Mouse (Mus musculus): ENCODE data around the gene Abhd15. TPM values are rescaled to one million over a fixed set of nuclear protein-coding genes. Genes with fewer than 3 reads are reported as not detected.

Abhd15 gene
- polyA plus RNA-seq, 1 experiment from 2014 or later = 3.9 TPM

DNA sequence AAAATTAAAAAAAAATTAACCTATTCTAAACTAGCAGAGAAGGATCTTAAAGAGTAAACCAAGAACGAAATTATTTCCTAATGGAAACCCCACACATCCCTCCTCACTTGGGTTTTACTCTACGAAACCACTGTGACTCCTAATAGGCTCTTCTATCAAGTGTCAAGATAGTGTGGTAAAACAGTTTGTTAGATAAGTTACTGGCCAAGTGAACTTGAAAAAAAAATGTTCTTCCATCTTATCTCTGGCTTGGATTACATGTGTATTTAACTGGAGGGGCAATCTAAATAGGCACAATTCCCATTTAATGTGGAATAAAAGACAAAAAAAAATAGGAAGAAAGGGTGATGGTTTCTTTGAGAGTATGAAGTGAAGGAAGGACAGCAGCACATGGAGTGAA is 15.9 kb downstream of the Abhd15 start:
- WGBS = 96% methylated on average over 2 of the region's 2 CpGs
- Histone ChIP-seq H3K27me3 (no peaks in the 10 kb centered on the region), H3K4me2 (replicated peaks) (no peak overlapping the region), H3K27ac (replicated peaks) (no peak overlapping the region), H3K9me3 (replicated peaks) (no peaks in the 10 kb centered on the region), H3K36me3 (0 out of 2 replicates have a peak, but pooled peaks cover 6% of the 10 kb centered on the region), H3K4me1 (no peaks in the 10 kb centered on the region), H3K9ac (no peak overlapping the region), H3K4me3 (replicated peaks) (no peak overlapping the region)
- ATAC-seq (ENCODE audit: insufficient number of reproducible peaks, low FRiP score, low TSS enrichment, low read depth) = no peak

DNA sequence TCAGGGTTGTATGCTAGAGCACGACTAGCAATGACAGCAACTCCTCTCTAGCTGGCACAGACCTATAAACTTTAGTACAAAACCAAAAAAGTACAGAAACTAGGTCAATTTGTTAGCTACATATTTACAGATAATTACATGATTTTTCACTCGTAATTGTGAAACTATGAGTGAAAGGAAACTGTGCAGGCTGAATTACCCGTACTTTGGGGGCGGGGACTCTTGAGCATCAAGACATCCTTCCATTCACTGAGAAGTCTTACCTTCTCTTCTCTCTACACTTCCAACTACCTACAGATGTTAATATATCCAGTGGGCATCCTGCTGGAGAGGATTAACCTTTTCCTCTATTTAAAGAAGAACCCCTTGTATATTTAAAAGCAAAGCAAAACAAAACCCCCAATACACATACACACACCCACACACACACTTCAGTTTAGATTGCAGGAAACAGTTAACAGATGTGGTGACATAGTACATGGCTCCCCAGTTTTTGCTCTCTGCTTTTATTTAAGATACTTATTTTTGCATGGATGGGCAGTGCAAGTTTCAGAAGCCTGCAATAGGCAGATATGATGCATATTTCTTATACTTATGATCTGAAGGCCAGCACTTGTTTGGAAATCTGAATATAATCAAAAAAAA is 17.4 kb downstream of the Abhd15 start:
- Histone ChIP-seq H3K27ac (replicated peaks) (no peak overlapping the region), H3K4me2 (replicated peaks) (no peak overlapping the region), H3K9me3 (replicated peaks) (no peaks in the 10 kb centered on the region), H3K27me3 (no peaks in the 10 kb centered on the region), H3K4me3 (replicated peaks) (no peak overlapping the region), H3K9ac (no peak overlapping the region), H3K36me3 (peaks cover 15% of the 10 kb centered on the region; the same call in 1 of the 2 replicates), H3K4me1 (no peaks in the 10 kb centered on the region)
- ATAC-seq (ENCODE audit: insufficient number of reproducible peaks, low FRiP score, low TSS enrichment, low read depth) = no peak
- 82% methylated on average over 4 of the region's 4 CpGs for WGBS

DNA sequence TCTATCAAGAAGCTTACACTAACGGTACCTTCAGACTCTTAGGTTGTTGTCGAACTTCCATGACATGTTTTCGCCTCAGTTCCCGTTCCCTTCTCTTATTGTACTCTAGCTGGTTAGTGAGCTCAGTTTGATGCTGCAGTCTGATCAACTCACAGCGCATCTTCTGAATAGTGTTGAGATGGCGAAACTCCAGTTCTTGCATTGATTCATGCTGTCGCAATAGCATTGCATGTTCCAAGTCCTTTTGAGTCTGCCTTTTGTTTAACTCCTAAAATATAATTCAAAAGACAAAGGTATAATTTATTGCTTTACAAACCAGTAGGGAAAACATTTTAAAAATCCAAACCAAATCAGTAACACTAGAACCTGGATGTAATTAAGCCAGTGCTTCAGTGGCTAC is 30.3 kb downstream of the Abhd15 start:
- WGBS = 85% methylated on average over 7 of the region's 7 CpGs
- H3K4me3 ChIP-seq (replicated peaks) = no peak overlapping the region
- peaks cover 74% of the 10 kb centered on the region for H3K36me3 ChIP-seq
- no peak overlapping the region for H3K27ac ChIP-seq (replicated peaks)
- H3K4me1 ChIP-seq = no peaks in the 10 kb centered on the region
- no peak overlapping the region for H3K9ac ChIP-seq
- no peaks in the 10 kb centered on the region for H3K27me3 ChIP-seq
- no peak overlapping the region for H3K4me2 ChIP-seq (replicated peaks)
- ATAC-seq (ENCODE audit: insufficient number of reproducible peaks, low FRiP score, low TSS enrichment, low read depth) = no peak
- H3K9me3 ChIP-seq (replicated peaks) = no peaks in the 10 kb centered on the region

DNA sequence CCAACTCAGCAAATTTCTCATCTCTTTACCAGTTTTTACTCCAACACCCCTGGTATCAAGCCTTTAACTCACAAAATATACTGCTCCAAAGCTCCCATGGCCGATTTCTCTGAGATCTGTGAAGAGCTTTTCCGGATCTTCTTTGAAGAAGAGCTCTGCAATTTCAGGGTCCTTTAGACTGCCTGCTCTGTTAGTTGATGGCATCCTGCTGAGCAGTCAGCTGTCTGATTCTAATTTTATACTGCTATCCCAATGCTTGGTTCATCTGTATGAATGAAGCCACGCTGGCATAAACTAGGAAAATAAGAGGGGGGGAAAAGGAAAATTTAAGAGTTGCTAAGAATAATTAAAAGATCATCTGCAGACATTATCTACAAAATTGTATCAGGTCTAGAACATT is 70.3 kb downstream of the Abhd15 start:
- no peaks in the 10 kb centered on the region for H3K27me3 ChIP-seq
- H3K4me3 ChIP-seq (replicated peaks) = no peak overlapping the region
- H3K4me1 ChIP-seq = no peaks in the 10 kb centered on the region
- no peak overlapping the region for H3K4me2 ChIP-seq (replicated peaks)
- H3K27ac ChIP-seq (replicated peaks) = no peak overlapping the region
- 84% methylated on average over 3 of the region's 3 CpGs for WGBS
- no peak overlapping the region for H3K9ac ChIP-seq
- no peak for ATAC-seq (ENCODE audit: insufficient number of reproducible peaks, low FRiP score, low TSS enrichment, low read depth)
- no peaks in the 10 kb centered on the region for H3K9me3 ChIP-seq (replicated peaks)
- H3K36me3 ChIP-seq = peaks cover 32% of the 10 kb centered on the region

Other genes with a start within 250 kb of the Abhd15 start
- 1.6 and 2.4 TPM in 2 replicates for gene Coro6, start 52.7 kb upstream of the Abhd15 start, polyA plus RNA-seq (2015; fragmentation: Nextera tagmentation; extraction: Ambion mirVana)
- 8.9 and 10.4 TPM in 2 replicates for gene Ankrd13b, start 25.4 kb upstream of the Abhd15 start, polyA plus RNA-seq (2015; fragmentation: Nextera tagmentation; extraction: Ambion mirVana)
- gene Git1, start 21.6 kb upstream of the Abhd15 start, polyA plus RNA-seq (2015; fragmentation: Nextera tagmentation; extraction: Ambion mirVana) = 11.7 and 12.5 TPM in 2 replicates
- 61.8 and 63.9 TPM in 2 replicates for gene Trp53i13, start 859 bp downstream of the Abhd15 start, polyA plus RNA-seq (2015; fragmentation: Nextera tagmentation; extraction: Ambion mirVana)
- 0.29 and 0.39 TPM in 2 replicates for gene Gm10392, start 4.1 kb downstream of the Abhd15 start, polyA plus RNA-seq (2015; fragmentation: Nextera tagmentation; extraction: Ambion mirVana)
- gene Taok1, start 92.7 kb downstream of the Abhd15 start, polyA plus RNA-seq (2015; fragmentation: Nextera tagmentation; extraction: Ambion mirVana) = 13.7 and 15.1 TPM in 2 replicates
- gene Nufip2, start 171.0 kb downstream of the Abhd15 start, polyA plus RNA-seq (2015; fragmentation: Nextera tagmentation; extraction: Ambion mirVana) = 5.1 and 5.2 TPM in 2 replicates
- 6.0 and 7.2 TPM in 2 replicates for gene Cryba1, start 210.2 kb downstream of the Abhd15 start, polyA plus RNA-seq (2015; fragmentation: Nextera tagmentation; extraction: Ambion mirVana)
- 56.3 and 58.9 TPM in 2 replicates for gene Myo18a, start 248.1 kb downstream of the Abhd15 start, polyA plus RNA-seq (2015; fragmentation: Nextera tagmentation; extraction: Ambion mirVana)